Mouse (Mus musculus): ENCODE results near the gene Triobp. TPM values are rescaled to one million over a fixed set of nuclear protein-coding genes. Genes with fewer than 3 reads are reported as not detected.
A peak's percentile ranks its signal among the peaks of the same experiment; 100 is the strongest.

Triobp gene
- polyA plus RNA-seq, 1 experiment: 11.0 TPM

- Histone ChIP-seq H3K4me3 (ENCODE audit: insufficient read depth, low read length) (no peak overlapping the region), H3K4me1 (ENCODE audit: control insufficient read depth, insufficient read depth, low read length) (peaks cover 6% of the 10 kb centered on the region), H3K27ac (ENCODE audit: insufficient read depth, low read length) (no peak overlapping the region)
- peak; percentile 58 for TF ChIP-seq CTCF (IDR thresholded peaks at IDR 0.05; ENCODE audit: extremely low read depth, insufficient read depth, low read length)
- no peak for TF ChIP-seq POLR2A (IDR thresholded peaks at IDR 0.05; ENCODE audit: extremely low read depth, insufficient read depth, low read length)
Observed at GRCm38 (mm10) chr15:78931577-78931976, 15.9 kb upstream of the Triobp start.

GRCm38 (mm10) chr15:78934784-78935320, 12.7 kb upstream of the Triobp start, which contains the start of gene Nol12:
Gene Nol12, plus strand, starts transcription at chr15:78934933.
- no peak for TF ChIP-seq CTCF (IDR thresholded peaks at IDR 0.05; ENCODE audit: extremely low read depth, insufficient read depth, low read length)
- TF ChIP-seq POLR2A (IDR thresholded peaks at IDR 0.05; ENCODE audit: extremely low read depth, insufficient read depth, low read length): peak; percentile 61; the same call in 1 of the 2 replicates

DNA sequence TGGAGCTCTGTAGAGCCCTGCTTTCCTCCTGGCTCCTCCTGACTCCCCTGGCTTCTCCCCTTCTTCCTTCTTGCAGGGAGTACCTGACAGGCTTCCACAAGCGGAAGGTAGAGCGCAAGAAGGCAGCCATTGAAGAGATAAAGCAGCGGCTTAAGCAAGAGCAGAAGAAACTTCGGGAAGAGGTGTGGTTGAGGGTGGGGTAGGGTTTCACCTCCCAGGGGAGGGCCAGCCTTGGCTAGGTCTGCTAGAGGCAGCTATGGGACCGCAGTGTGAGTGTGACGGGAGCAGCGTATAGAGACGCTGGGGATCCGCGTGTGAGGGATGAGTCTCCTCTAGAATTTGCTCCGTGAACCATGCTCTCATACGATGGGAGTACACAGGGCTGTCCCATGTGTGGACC, 11.1 kb upstream of the Triobp start:
- TF ChIP-seq POLR2A (IDR thresholded peaks at IDR 0.05; ENCODE audit: extremely low read depth, insufficient read depth, low read length): no peak
- no peak for TF ChIP-seq CTCF (IDR thresholded peaks at IDR 0.05; ENCODE audit: extremely low read depth, insufficient read depth, low read length)
- Histone ChIP-seq H3K4me1 (ENCODE audit: control insufficient read depth, insufficient read depth, low read length) (peaks cover 1% of the 10 kb centered on the region; the same call in 1 of the 2 replicates), H3K27ac (ENCODE audit: insufficient read depth, low read length) (no peak overlapping the region), H3K4me3 (ENCODE audit: insufficient read depth, low read length) (peak overlapping the region; percentile 76; the same call in 1 of the 2 replicates)

More at GRCm38 (mm10) chr15:78934784-78935320, 12.7 kb upstream of the Triobp start, which contains the start of gene Nol12:
- H3K27ac ChIP-seq (ENCODE audit: insufficient read depth, low read length): peak within 1 kb of the TSS; percentile 26; the same call in 1 of the 2 replicates
- peak within 1 kb of the TSS; percentile 76 for H3K4me3 ChIP-seq (ENCODE audit: insufficient read depth, low read length)
- H3K4me1 ChIP-seq (ENCODE audit: control insufficient read depth, insufficient read depth, low read length): peaks cover 1% of the 10 kb centered on the region; the same call in 1 of the 2 replicates

- peaks cover 1% of the 10 kb centered on the region; the same call in 1 of the 2 replicates for H3K4me1 ChIP-seq (ENCODE audit: control insufficient read depth, insufficient read depth, low read length)
- H3K27ac ChIP-seq (ENCODE audit: insufficient read depth, low read length): no peak overlapping the region
- H3K4me3 ChIP-seq (ENCODE audit: insufficient read depth, low read length): no peak overlapping the region
- TF ChIP-seq CTCF (IDR thresholded peaks at IDR 0.05; ENCODE audit: extremely low read depth, insufficient read depth, low read length) (no peak), POLR2A (IDR thresholded peaks at IDR 0.05; ENCODE audit: extremely low read depth, insufficient read depth, low read length) (no peak)
Observed at GRCm38 (mm10) chr15:78937311-78937710, 10.2 kb upstream of the Triobp start.

GRCm38 (mm10) chr15:78937963-78938362, 9.6 kb upstream of the Triobp start:
- H3K27ac ChIP-seq (ENCODE audit: insufficient read depth, low read length): no peak overlapping the region
- TF ChIP-seq POLR2A (IDR thresholded peaks at IDR 0.05; ENCODE audit: extremely low read depth, insufficient read depth, low read length): no peak
- no peak for TF ChIP-seq CTCF (IDR thresholded peaks at IDR 0.05; ENCODE audit: extremely low read depth, insufficient read depth, low read length)
- peaks cover 1% of the 10 kb centered on the region; the same call in 1 of the 2 replicates for H3K4me1 ChIP-seq (ENCODE audit: control insufficient read depth, insufficient read depth, low read length)
- H3K4me3 ChIP-seq (ENCODE audit: insufficient read depth, low read length): no peak overlapping the region

DNA sequence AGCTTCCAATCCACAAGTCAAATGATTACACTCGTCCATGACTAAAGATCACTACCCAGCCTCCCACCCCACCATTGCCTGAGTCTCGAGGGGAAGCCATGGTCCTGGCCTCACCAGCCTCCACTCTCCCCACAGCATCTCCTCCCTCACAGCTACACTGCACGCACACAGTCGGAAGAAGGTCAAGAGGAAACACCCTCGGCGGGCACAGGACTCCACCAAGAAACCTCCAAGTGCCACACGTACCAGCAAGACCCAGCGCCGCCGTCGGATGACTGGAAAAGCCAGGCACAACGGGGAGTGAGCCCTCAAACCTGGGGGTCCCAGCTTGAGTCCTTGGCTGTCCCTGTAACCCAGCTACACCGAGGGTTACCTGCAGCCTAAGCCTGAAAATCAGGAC, 7.2 kb upstream of the Triobp start:
- H3K27ac ChIP-seq (ENCODE audit: insufficient read depth, low read length): no peak overlapping the region
- no peak overlapping the region for H3K4me3 ChIP-seq (ENCODE audit: insufficient read depth, low read length)
- peaks cover 1% of the 10 kb centered on the region; the same call in 1 of the 2 replicates for H3K4me1 ChIP-seq (ENCODE audit: control insufficient read depth, insufficient read depth, low read length)
- no peak for TF ChIP-seq POLR2A (IDR thresholded peaks at IDR 0.05; ENCODE audit: extremely low read depth, insufficient read depth, low read length)
- no peak for TF ChIP-seq CTCF (IDR thresholded peaks at IDR 0.05; ENCODE audit: extremely low read depth, insufficient read depth, low read length)

DNA sequence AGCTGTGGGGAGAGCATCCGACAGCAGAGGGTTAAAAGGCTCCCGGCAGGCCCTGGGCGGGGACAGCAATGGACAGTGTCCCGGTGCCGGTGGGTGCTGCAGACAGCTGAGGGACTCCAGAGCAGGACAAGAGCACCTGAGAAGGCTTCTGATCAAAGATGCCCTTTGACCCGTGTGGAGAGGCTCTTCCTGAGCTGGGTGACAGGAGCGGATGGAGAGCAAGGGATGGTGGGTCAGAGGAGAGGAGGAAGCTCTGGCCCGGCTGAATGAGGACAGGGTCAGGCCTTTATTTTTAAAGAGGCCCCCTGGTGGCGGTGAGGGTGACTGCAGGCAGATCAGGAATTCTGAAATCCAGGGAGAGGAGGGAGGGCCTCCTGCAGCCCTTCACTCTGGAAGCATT, 4.9 kb upstream of the Triobp start:
- TF ChIP-seq POLR2A (IDR thresholded peaks at IDR 0.05; ENCODE audit: extremely low read depth, insufficient read depth, low read length): no peak
- TF ChIP-seq CTCF (IDR thresholded peaks at IDR 0.05; ENCODE audit: extremely low read depth, insufficient read depth, low read length): peak; percentile 59
- Histone ChIP-seq H3K27ac (ENCODE audit: insufficient read depth, low read length) (no peak overlapping the region), H3K4me1 (ENCODE audit: control insufficient read depth, insufficient read depth, low read length) (no peaks in the 10 kb centered on the region), H3K4me3 (ENCODE audit: insufficient read depth, low read length) (no peak overlapping the region)

- H3K27ac ChIP-seq (ENCODE audit: insufficient read depth, low read length): no peak overlapping the region
- TF ChIP-seq POLR2A (IDR thresholded peaks at IDR 0.05; ENCODE audit: extremely low read depth, insufficient read depth, low read length) (no peak), CTCF (IDR thresholded peaks at IDR 0.05; ENCODE audit: extremely low read depth, insufficient read depth, low read length) (no peak)
- no peak overlapping the region for H3K4me3 ChIP-seq (ENCODE audit: insufficient read depth, low read length)
- H3K4me1 ChIP-seq (ENCODE audit: control insufficient read depth, insufficient read depth, low read length): no peaks in the 10 kb centered on the region
Observed at GRCm38 (mm10) chr15:78946232-78946631, 1.3 kb upstream of the Triobp start.

GRCm38 (mm10) chr15:78948152-78948725, 715 bp downstream of the Triobp start:
- no peak for TF ChIP-seq POLR2A (IDR thresholded peaks at IDR 0.05; ENCODE audit: extremely low read depth, insufficient read depth, low read length)
- no peak for TF ChIP-seq CTCF (IDR thresholded peaks at IDR 0.05; ENCODE audit: extremely low read depth, insufficient read depth, low read length)
- H3K4me3 ChIP-seq (ENCODE audit: insufficient read depth, low read length): peak overlapping the region; percentile 20
- H3K4me1 ChIP-seq (ENCODE audit: control insufficient read depth, insufficient read depth, low read length): no peaks in the 10 kb centered on the region
- H3K27ac ChIP-seq (ENCODE audit: insufficient read depth, low read length): no peak overlapping the region

- TF ChIP-seq POLR2A (IDR thresholded peaks at IDR 0.05; ENCODE audit: extremely low read depth, insufficient read depth, low read length) (no peak), CTCF (IDR thresholded peaks at IDR 0.05; ENCODE audit: extremely low read depth, insufficient read depth, low read length) (no peak)
- no peak overlapping the region for H3K4me3 ChIP-seq (ENCODE audit: insufficient read depth, low read length)
- no peaks in the 10 kb centered on the region for H3K4me1 ChIP-seq (ENCODE audit: control insufficient read depth, insufficient read depth, low read length)
- no peak overlapping the region for H3K27ac ChIP-seq (ENCODE audit: insufficient read depth, low read length)
Observed at GRCm38 (mm10) chr15:78948883-78949282, 1.4 kb downstream of the Triobp start.

Measured in cortical plate, adult 2 months (tissue).